Mouse (Mus musculus): ENCODE data around the gene Olfr1196.

- TF ChIP-seq CTCF (IDR thresholded peaks at IDR 0.05; ENCODE audit: borderline replicate concordance, extremely low read depth, insufficient read depth, insufficient read length) (no peak), POLR2A (IDR thresholded peaks at IDR 0.05; ENCODE audit: borderline replicate concordance, extremely low read depth, insufficient read depth, insufficient read length, poor library complexity, severe bottlenecking) (no peak)
Observed at GRCm38 (mm10) chr2:88743379-88743778, 39.0 kb upstream of the Olfr1196 start.
